14 mouse cellular contexts compared by ENCODE assay signal in genomic region chr1:36893146-36893545, GRCm38 (mm10). TPM values are rescaled to one million over a fixed set of nuclear protein-coding genes. Genes with fewer than 3 reads are reported as not detected.
DNase-seq lines count a peak whose midpoint lies in the region; ATAC-seq and TF ChIP-seq lines count a peak whose summit lies in the region.
"Had no signal": no experiment of that assay in that cellular context is flagged by ENCODE, and none has a peak within 500 bp of the region (broad histone marks: within the 10 kb centered on the region; RNA-seq: fewer than 3 reads in every experiment).

No protein-coding gene starts in this region.

- no peak overlapping the region for H3K4me2 ChIP-seq in kidney, embryonic 15.5 days
- H3K4me2 ChIP-seq in lung, embryonic 16.5 days (ENCODE audit: low read depth, low read length), result no peak overlapping the region
- H3K4me2 ChIP-seq: limb, embryonic 15.5 days; neural tube, embryonic 12.5 days had no signal

- peaks cover 16% of the 10 kb centered on the region; the same call in 1 of the 2 replicates for H3K4me1 ChIP-seq in kidney, embryonic 15.5 days
- peaks cover 20% of the 10 kb centered on the region for H3K4me1 ChIP-seq in lung, embryonic 16.5 days (replicated peaks; ENCODE audit: control insufficient read depth, insufficient read depth, low read length)
- peaks cover 8% of the 10 kb centered on the region; the same call in 1 of the 2 replicates for H3K4me1 ChIP-seq in midbrain, embryonic 10.5 days
- H3K4me1 ChIP-seq: neural tube, embryonic 12.5 days had no signal

- WGBS in kidney, embryonic 15.5 days, result 76% methylated on average over 6 of the region's 6 CpGs
- WGBS in lung, embryonic 16.5 days, result 62% methylated on average over 6 of the region's 6 CpGs
- WGBS in midbrain, embryonic 10.5 days, result 76% methylated on average over 6 of the region's 6 CpGs

- H3K36me3 ChIP-seq in kidney, embryonic 15.5 days, result no peaks in the 10 kb centered on the region
- H3K36me3 ChIP-seq in lung, embryonic 16.5 days (ENCODE audit: control insufficient read depth, insufficient read depth, low read length), result no peaks in the 10 kb centered on the region
- peaks cover 4% of the 10 kb centered on the region; the same call in 1 of the 2 replicates for H3K36me3 ChIP-seq in midbrain, embryonic 10.5 days
- H3K36me3 ChIP-seq: neural tube, embryonic 12.5 days had no signal

- no peak overlapping the region for H3K9ac ChIP-seq in kidney, embryonic 15.5 days
- no peak overlapping the region for H3K9ac ChIP-seq in lung, embryonic 16.5 days (ENCODE audit: low read length)
- H3K9ac ChIP-seq: limb, embryonic 15.5 days; neural tube, embryonic 12.5 days had no signal

- no peak for TF ChIP-seq POLR2A in brain, embryonic 14.5 days (IDR thresholded peaks at IDR 0.05; ENCODE audit: borderline replicate concordance, extremely low read depth, insufficient read depth, insufficient read length, poor library complexity, severe bottlenecking)

- no peak for ATAC-seq in kidney, embryonic 15.5 days (replicated peaks; ENCODE audit: low FRiP score)
- no peak for ATAC-seq in lung, embryonic 16.5 days (ENCODE audit: low read depth)
- ATAC-seq: midbrain, embryonic 16.5 days had no signal

- no peaks in the 10 kb centered on the region for H3K27me3 ChIP-seq in kidney, embryonic 15.5 days
- no peaks in the 10 kb centered on the region for H3K27me3 ChIP-seq in lung, embryonic 16.5 days (ENCODE audit: control insufficient read depth, insufficient read depth, low read depth, low read length)
- H3K27me3 ChIP-seq in midbrain, embryonic 10.5 days (ENCODE audit: low read depth, poor library complexity, severe bottlenecking), result no peaks in the 10 kb centered on the region
- H3K27me3 ChIP-seq: limb, embryonic 15.5 days; neural tube, embryonic 12.5 days had no signal

- no peak overlapping the region for H3K27ac ChIP-seq in kidney, embryonic 15.5 days
- peak overlapping the region; percentile 52; the same call in 1 of the 2 replicates for H3K27ac ChIP-seq in lung, embryonic 16.5 days (ENCODE audit: low read length)
- H3K27ac ChIP-seq in midbrain, embryonic 10.5 days (replicated peaks), result no peak overlapping the region
- H3K27ac ChIP-seq: gastrocnemius, adult 2 months; heart, embryonic 10.5 days; limb, embryonic 15.5 days; neural tube, embryonic 12.5 days had no signal

- DNase-seq in cerebellum, postnatal 14 days, result peak; percentile 41 to 60
- DNase-seq in cerebellum, adult 9-11 months, result no peak
- DNase-seq in kidney, adult 18-20 months, result peak; percentile 31
- DNase-seq in lung, postnatal 25 days (ENCODE audit: low spot score), result no peak
- peak; percentile 74 for DNase-seq in brain, embryonic 14.5 days (ENCODE audit: low read depth)
- DNase-seq in midbrain, embryonic 10.5 days (ENCODE audit: low spot score), result no peak
- DNase-seq: cerebellum, adult 8-10 months; gastrocnemius, adult 2 months had no signal

- H3K4me3 ChIP-seq in kidney, embryonic 15.5 days (replicated peaks), result no peak overlapping the region
- no peak overlapping the region for H3K4me3 ChIP-seq in lung, embryonic 16.5 days (ENCODE audit: low read length)
- no peak overlapping the region for H3K4me3 ChIP-seq in midbrain, embryonic 10.5 days
- H3K4me3 ChIP-seq: gastrocnemius, adult 2 months; heart, embryonic 10.5 days; limb, embryonic 15.5 days; neural tube, embryonic 12.5 days had no signal

- no peak for TF ChIP-seq CTCF in brain, embryonic 14.5 days (IDR thresholded peaks at IDR 0.05; ENCODE audit: borderline replicate concordance, extremely low read depth, insufficient read depth, insufficient read length)

- H3K9me3 ChIP-seq in kidney, embryonic 15.5 days (replicated peaks), result no peaks in the 10 kb centered on the region
- no peaks in the 10 kb centered on the region for H3K9me3 ChIP-seq in lung, embryonic 16.5 days (ENCODE audit: control insufficient read depth, low read length)
- no peaks in the 10 kb centered on the region for H3K9me3 ChIP-seq in midbrain, embryonic 10.5 days (replicated peaks)
- H3K9me3 ChIP-seq: heart, embryonic 10.5 days; limb, embryonic 15.5 days; neural tube, embryonic 12.5 days had no signal

RNA-seq across cellular contexts. Expression of gene Tmem131, which starts 50.3 kb away (rescaled TPM):
- polyA plus RNA-seq in kidney, embryonic 15.5 days (2015; fragmentation: Nextera tagmentation; extraction: Ambion mirVana), result 12.3 TPM in 2 replicates
- 11.0 and 11.1 TPM in 2 replicates for polyA plus RNA-seq in lung, embryonic 16.5 days (2015; fragmentation: Nextera tagmentation; extraction: Ambion mirVana)
- 28.5 and 48.1 TPM in 2 replicates for polyA plus RNA-seq in brain, embryonic 14.5 days (2012; rRNA removed)
- 10.3 and 12.5 TPM in 2 replicates for polyA plus RNA-seq in midbrain, embryonic 10.5 days (2016; fragmentation: Nextera tagmentation; extraction: Ambion mirVana)

Comparison
In these comparisons a context has a peak if more than half of its experiments do, and no peak if none do; other contexts are left out.
1. DNase-seq: peak in cerebellum, postnatal 14 days (2 of 2), kidney, adult 18-20 months (single experiment) and brain, embryonic 14.5 days (single experiment); none in cerebellum, adult 9-11 months (single experiment), lung, postnatal 25 days (single experiment) and midbrain, embryonic 10.5 days (single experiment).